Mouse (Mus musculus) B cell, adult 67 days (primary cell): ENCODE measurements around the gene Ltk. TPM values are rescaled to one million over a fixed set of nuclear protein-coding genes. Genes with fewer than 3 reads are reported as not detected.

ENCODE experiments used
- total RNA-seq, 2 experiments: library from RNA; stranded (reverse); gene quantifications; 4 replicates each; pipeline ENCODE4 v1.2.4; 2023

Gene Ltk
- 10 to 100 TPM; 21.7 to 24.8 TPM for total RNA-seq

DNA sequence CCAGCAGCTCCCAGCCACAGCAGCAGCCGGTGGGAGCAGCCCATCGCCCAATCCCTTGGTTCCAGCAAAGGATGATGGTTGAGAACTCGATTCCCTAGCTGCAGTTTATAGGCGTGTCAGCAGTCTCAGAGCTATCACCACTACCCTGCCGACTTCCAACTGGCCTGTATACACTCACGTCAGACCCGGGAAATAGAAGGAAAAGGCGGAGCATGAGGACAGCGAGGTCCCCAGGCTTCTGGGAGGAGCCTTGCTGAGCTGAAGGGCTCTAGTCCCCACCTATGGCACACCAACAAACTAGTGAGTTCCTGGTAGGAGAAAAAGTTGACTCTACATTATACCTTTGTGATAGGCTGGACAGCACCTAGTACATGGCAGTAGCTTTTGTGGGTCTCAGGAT, at the start of gene Ltk:
Ltk (minus strand) TSS at position 181 of the 400 bp plus-strand sequence.

DNA sequence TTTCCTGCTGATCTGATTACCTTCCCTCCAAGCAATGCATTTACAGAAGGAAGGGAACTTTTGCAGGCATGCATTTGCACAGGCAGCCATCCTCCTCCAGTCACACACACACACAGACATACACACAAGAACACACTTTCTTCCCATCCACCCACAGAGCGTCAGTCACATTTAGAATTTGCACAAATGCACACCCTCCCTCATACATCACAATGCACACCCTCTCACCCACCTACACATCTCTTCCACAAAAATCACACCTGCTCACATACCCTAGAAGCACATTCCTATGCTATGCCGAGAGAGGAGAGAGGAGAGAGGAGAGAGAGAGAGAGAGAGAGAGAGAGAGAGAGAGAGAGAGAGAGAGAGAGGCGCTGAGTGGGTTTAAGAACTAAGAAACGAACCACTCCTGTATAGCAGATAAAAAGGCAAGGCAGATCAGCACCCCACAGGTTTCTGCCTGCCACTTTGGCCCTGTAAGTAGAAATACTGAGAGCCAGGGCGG, 37.1 kb upstream of the Ltk start, which contains the start of gene Tyro3:
Tyro3 (plus strand) TSS at position 455 of the 505 bp plus-strand sequence.

DNA sequence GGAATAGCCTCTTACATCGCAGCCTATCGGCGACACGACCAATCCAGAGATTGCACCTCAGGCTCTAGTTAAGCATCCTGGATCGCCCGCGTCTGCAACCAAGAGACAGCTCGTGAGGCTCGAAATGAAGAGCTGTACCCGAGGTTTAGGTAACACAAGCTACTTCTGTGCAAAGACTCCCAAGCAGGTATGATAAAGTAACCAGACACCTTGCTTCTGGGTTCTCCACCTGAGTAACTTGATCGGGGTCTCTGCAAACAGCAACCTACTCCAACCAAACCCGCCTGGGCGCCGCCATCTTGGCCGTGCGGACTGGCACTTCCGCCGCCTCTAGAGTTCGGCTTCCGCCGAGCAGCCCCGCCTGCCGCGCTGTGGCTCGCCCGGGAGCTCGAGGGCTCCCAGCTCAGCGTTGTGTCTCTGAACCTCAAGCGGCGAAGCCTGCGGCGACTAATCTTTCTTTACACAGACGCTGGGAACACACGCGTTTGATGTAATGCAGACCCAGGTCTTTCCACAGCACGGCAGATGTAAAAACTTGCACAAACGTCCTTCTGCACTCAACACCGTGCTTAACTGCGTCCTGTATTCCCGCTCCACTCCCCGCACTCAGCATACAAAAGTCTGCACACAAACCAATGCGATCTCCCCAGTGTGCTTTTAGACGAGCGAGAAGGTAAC, 27.1 kb upstream of the Ltk start, which contains the start of gene Rpap1:
Rpap1 (minus strand) TSS at position 332 of the 678 bp plus-strand sequence.

DNA sequence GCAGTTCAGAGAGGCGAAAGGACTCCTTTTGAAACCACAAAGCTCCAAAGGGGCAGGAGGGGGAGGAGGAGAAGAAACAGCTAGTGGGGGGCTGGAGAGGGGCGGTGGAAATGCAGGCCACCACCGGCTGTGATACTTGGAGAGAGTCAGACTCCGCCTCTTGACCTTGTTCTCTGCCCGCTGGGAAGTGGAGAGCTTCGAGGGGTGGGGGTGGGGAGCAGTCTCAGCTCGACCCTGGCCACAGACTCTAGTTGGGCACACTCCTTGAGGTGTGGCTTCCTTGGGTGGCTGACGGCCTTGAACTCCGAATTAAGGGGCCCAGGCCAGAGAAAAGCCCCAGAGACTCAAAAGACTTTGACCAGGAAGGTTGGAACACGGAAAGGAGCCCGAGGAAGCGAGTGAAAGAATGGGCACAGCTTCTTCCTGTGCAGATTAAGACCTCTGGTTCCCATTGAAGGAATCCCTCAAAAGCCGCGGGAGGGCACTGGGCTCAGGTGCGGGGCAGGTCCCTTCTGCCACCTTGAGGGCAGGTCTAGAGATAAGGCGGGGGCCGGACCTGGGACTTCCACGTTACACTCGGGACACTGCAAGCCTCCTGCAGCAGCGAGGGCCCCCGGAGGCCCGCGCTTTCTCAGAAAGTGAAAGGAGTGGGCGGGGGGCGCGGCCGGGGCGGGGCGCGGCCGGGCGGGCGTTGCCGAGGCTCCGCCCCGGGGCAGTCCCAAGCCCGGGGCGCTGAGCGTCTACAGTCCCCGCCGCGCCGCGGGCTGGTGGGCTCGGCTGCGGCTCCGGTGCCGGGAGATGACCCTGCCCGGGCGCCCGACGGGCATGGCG, 18.4 kb downstream of the Ltk start, which contains the start of gene Itpka:
Itpka (plus strand) TSS at position 757 of the 831 bp plus-strand sequence.

Other genes with a start within 250 kb of the Ltk start
- not detected for gene Exd1, start 212.8 kb downstream of the Ltk start, total RNA-seq
- 10 to 100 TPM; 69.4 to 75.0 TPM for gene Chp1, start 212.7 kb downstream of the Ltk start, total RNA-seq
- 1 to 10 TPM; 1.8 to 3.8 TPM for gene Nusap1, start 142.1 kb downstream of the Ltk start, total RNA-seq
- gene Oip5, start 142.0 kb downstream of the Ltk start, total RNA-seq, result 1 to 10 TPM; 1.1 to 2.0 TPM
- gene Ndufaf1, start 97.6 kb downstream of the Ltk start, total RNA-seq, result 10 to 100 TPM; 19.4 to 21.6 TPM
- gene Rtf1, start 85.4 kb downstream of the Ltk start, total RNA-seq, result 10 to 100 TPM; 46.5 to 54.3 TPM
- under 1 TPM; 0.38 to 0.71 TPM for gene Itpka, start 18.1 kb downstream of the Ltk start, total RNA-seq
- 10 to 100 TPM; 32.2 to 34.8 TPM for gene Rpap1, start 27.1 kb upstream of the Ltk start, total RNA-seq
- gene Tyro3, start 37.3 kb upstream of the Ltk start, total RNA-seq, result not detected
- 100 to 1,000 TPM; 132 to 136 TPM for gene Mga, start 136.8 kb upstream of the Ltk start, total RNA-seq
- gene Mapkbp1, start 212.3 kb upstream of the Ltk start, total RNA-seq, result 10 to 100 TPM; 13.9 to 14.4 TPM